ENCODE assay signal across 20 mouse cellular contexts in genomic region chr11:116869223-116869622, GRCm38 (mm10). TPM values are rescaled to one million over a fixed set of nuclear protein-coding genes. Genes with fewer than 3 reads are reported as not detected.
DNase-seq lines count a peak whose midpoint lies in the region; ATAC-seq and TF ChIP-seq lines count a peak whose summit lies in the region.
"Had no signal": no experiment of that assay in that cellular context is flagged by ENCODE, and none has a peak within 500 bp of the region (broad histone marks: within the 10 kb centered on the region; RNA-seq: fewer than 3 reads in every experiment).

No protein-coding gene starts in this region.

- H3K4me1 ChIP-seq in embryonic facial prominence, embryonic 12.5 days: no peaks in the 10 kb centered on the region
- H3K4me1 ChIP-seq in embryonic facial prominence, embryonic 10.5 days: no peaks in the 10 kb centered on the region
- H3K4me1 ChIP-seq in lung, embryonic 14.5 days (ENCODE audit: insufficient read depth): no peaks in the 10 kb centered on the region
- peaks cover 9% of the 10 kb centered on the region; the same call in 1 of the 2 replicates for H3K4me1 ChIP-seq in embryonic facial prominence, embryonic 13.5 days
- H3K4me1 ChIP-seq in midbrain, embryonic 15.5 days: no peaks in the 10 kb centered on the region
- H3K4me1 ChIP-seq: lung, embryonic 15.5 days; midbrain, embryonic 13.5 days; neural tube, embryonic 15.5 days had no signal

- H3K9me3 ChIP-seq in embryonic facial prominence, embryonic 12.5 days: no peaks in the 10 kb centered on the region
- no peaks in the 10 kb centered on the region for H3K9me3 ChIP-seq in embryonic facial prominence, embryonic 10.5 days
- no peaks in the 10 kb centered on the region for H3K9me3 ChIP-seq in lung, embryonic 14.5 days (ENCODE audit: low read depth, low read length)
- no peaks in the 10 kb centered on the region for H3K9me3 ChIP-seq in embryonic facial prominence, embryonic 13.5 days
- no peaks in the 10 kb centered on the region for H3K9me3 ChIP-seq in midbrain, embryonic 15.5 days
- H3K9me3 ChIP-seq: lung, embryonic 15.5 days; midbrain, embryonic 13.5 days; neural tube, embryonic 15.5 days had no signal

- no peak for DNase-seq in embryonic facial prominence, embryonic 10.5 days (ENCODE audit: low spot score)
- DNase-seq in lung, embryonic 14.5 days: peak; percentile 55
- DNase-seq in lung, postnatal 14 days: no peak
- DNase-seq: cerebellum, adult 18-20 months; gastrocnemius, postnatal 10 days; heart, postnatal 4 days; kidney, adult 8-10 months; kidney, postnatal 36 days; layer of hippocampus, adult 9-11 months; thymus, adult 18-20 months had no signal

- no peak overlapping the region for H3K4me2 ChIP-seq in embryonic facial prominence, embryonic 12.5 days (replicated peaks)
- no peak overlapping the region for H3K4me2 ChIP-seq in lung, embryonic 14.5 days
- no peak overlapping the region for H3K4me2 ChIP-seq in embryonic facial prominence, embryonic 13.5 days
- no peak overlapping the region for H3K4me2 ChIP-seq in midbrain, embryonic 15.5 days
- H3K4me2 ChIP-seq: lung, embryonic 15.5 days; midbrain, embryonic 13.5 days; neural tube, embryonic 15.5 days had no signal

- WGBS in embryonic facial prominence, embryonic 12.5 days: 77% methylated on average over 8 of the region's 8 CpGs
- WGBS in embryonic facial prominence, embryonic 10.5 days: 90% methylated on average over 8 of the region's 8 CpGs
- WGBS in lung, embryonic 14.5 days: 59% methylated on average over 8 of the region's 8 CpGs
- 77% methylated on average over 8 of the region's 8 CpGs for WGBS in embryonic facial prominence, embryonic 13.5 days
- 91% methylated on average over 8 of the region's 8 CpGs for WGBS in macrophage (ENCODE audit: missing documents)
- WGBS in midbrain, embryonic 15.5 days: 93% methylated on average over 8 of the region's 8 CpGs

- ATAC-seq in embryonic facial prominence, embryonic 12.5 days (ENCODE audit: insufficient number of reproducible peaks, insufficient read depth, low FRiP score, low TSS enrichment): no peak
- ATAC-seq in lung, embryonic 14.5 days (ENCODE audit: insufficient read depth): no peak
- 0 out of 2 replicates have a peak, but pooled peaks have one; percentile 43 for ATAC-seq in embryonic facial prominence, embryonic 13.5 days (ENCODE audit: insufficient number of reproducible peaks, insufficient read depth, low FRiP score, low TSS enrichment, low read depth)
- ATAC-seq in midbrain, embryonic 15.5 days (replicated peaks): no peak
- no peak for ATAC-seq in cerebellum, adult (ENCODE audit: insufficient number of reproducible peaks, low FRiP score, low TSS enrichment)
- ATAC-seq: CD4-positive, CD25-positive, alpha-beta regulatory T cell, adult 4 months; midbrain, embryonic 13.5 days had no signal

- H3K9ac ChIP-seq in embryonic facial prominence, embryonic 12.5 days: no peak overlapping the region
- H3K9ac ChIP-seq in lung, embryonic 14.5 days: no peak overlapping the region
- H3K9ac ChIP-seq in embryonic facial prominence, embryonic 13.5 days: no peak overlapping the region
- no peak overlapping the region for H3K9ac ChIP-seq in midbrain, embryonic 15.5 days
- H3K9ac ChIP-seq: lung, embryonic 15.5 days; midbrain, embryonic 13.5 days; neural tube, embryonic 15.5 days had no signal

- no peak overlapping the region for H3K4me3 ChIP-seq in embryonic facial prominence, embryonic 12.5 days
- H3K4me3 ChIP-seq in embryonic facial prominence, embryonic 10.5 days: no peak overlapping the region
- H3K4me3 ChIP-seq in lung, embryonic 14.5 days (ENCODE audit: low read depth, low read length): no peak overlapping the region
- no peak overlapping the region for H3K4me3 ChIP-seq in embryonic facial prominence, embryonic 13.5 days
- peak overlapping the region; percentile 31 for H3K4me3 ChIP-seq in macrophage (ENCODE audit: inconsistent target)
- H3K4me3 ChIP-seq in midbrain, embryonic 15.5 days: no peak overlapping the region
- H3K4me3 ChIP-seq: lung, embryonic 15.5 days; midbrain, embryonic 13.5 days; myocyte; neural tube, embryonic 15.5 days had no signal

- peaks cover 65% of the 10 kb centered on the region for H3K36me3 ChIP-seq in embryonic facial prominence, embryonic 12.5 days
- H3K36me3 ChIP-seq in embryonic facial prominence, embryonic 10.5 days (replicated peaks): peaks cover 71% of the 10 kb centered on the region
- peaks cover 60% of the 10 kb centered on the region for H3K36me3 ChIP-seq in lung, embryonic 14.5 days (ENCODE audit: insufficient read depth)
- H3K36me3 ChIP-seq in embryonic facial prominence, embryonic 13.5 days: peaks cover 73% of the 10 kb centered on the region
- peaks cover 61% of the 10 kb centered on the region for H3K36me3 ChIP-seq in macrophage (ENCODE audit: inconsistent target)
- H3K36me3 ChIP-seq in midbrain, embryonic 15.5 days (replicated peaks): peaks cover 18% of the 10 kb centered on the region

- no peak for TF ChIP-seq CTCF in lung, embryonic 14.5 days (IDR thresholded peaks at IDR 0.05; ENCODE audit: low read depth)

- H3K79me2 ChIP-seq in macrophage (ENCODE audit: inconsistent target): peaks cover 56% of the 10 kb centered on the region

- 0 out of 2 replicates have a peak overlapping the region, but pooled peaks have one; percentile 11 for H3K27ac ChIP-seq in embryonic facial prominence, embryonic 12.5 days
- no peak overlapping the region for H3K27ac ChIP-seq in embryonic facial prominence, embryonic 10.5 days (replicated peaks)
- H3K27ac ChIP-seq in lung, embryonic 14.5 days (ENCODE audit: low read depth): no peak overlapping the region
- H3K27ac ChIP-seq in embryonic facial prominence, embryonic 13.5 days: 0 out of 2 replicates have a peak overlapping the region, but pooled peaks have one; percentile 28
- H3K27ac ChIP-seq in macrophage: peak overlapping the region; percentile 97
- no peak overlapping the region for H3K27ac ChIP-seq in midbrain, embryonic 15.5 days
- H3K27ac ChIP-seq: lung, embryonic 15.5 days; midbrain, embryonic 13.5 days; neural tube, embryonic 15.5 days had no signal

- no peaks in the 10 kb centered on the region for H3K27me3 ChIP-seq in embryonic facial prominence, embryonic 12.5 days
- no peaks in the 10 kb centered on the region for H3K27me3 ChIP-seq in embryonic facial prominence, embryonic 10.5 days (replicated peaks; ENCODE audit: low read depth, poor library complexity, severe bottlenecking)
- H3K27me3 ChIP-seq in lung, embryonic 14.5 days (ENCODE audit: insufficient read depth, low read length): no peaks in the 10 kb centered on the region
- H3K27me3 ChIP-seq in embryonic facial prominence, embryonic 13.5 days: no peaks in the 10 kb centered on the region
- no peaks in the 10 kb centered on the region for H3K27me3 ChIP-seq in midbrain, embryonic 15.5 days (replicated peaks)
- H3K27me3 ChIP-seq: lung, embryonic 15.5 days; midbrain, embryonic 13.5 days; neural tube, embryonic 15.5 days had no signal

RNA-seq across cellular contexts. Expression of gene Srsf2, which starts 16.3 kb away (rescaled TPM):
- polyA plus RNA-seq in embryonic facial prominence, embryonic 12.5 days (2016; fragmentation: Nextera tagmentation; extraction: Ambion mirVana): 915 and 968 TPM in 2 replicates
- polyA plus RNA-seq in embryonic facial prominence, embryonic 10.5 days (2016; fragmentation: Nextera tagmentation; extraction: Ambion mirVana): 890 and 902 TPM in 2 replicates
- polyA plus RNA-seq in lung, embryonic 14.5 days (2014; fragmentation: Nextera tagmentation; extraction: Ambion mirVana): 1,038 and 1,045 TPM in 2 replicates
- polyA plus RNA-seq in embryonic facial prominence, embryonic 13.5 days (2015; fragmentation: Nextera tagmentation; extraction: Ambion mirVana): 784 and 830 TPM in 2 replicates
- 1,000 to 10,000 TPM in 1 of 26 experiments, 100 to 1,000 TPM in 25; 145 to 1,072 (median 478) TPM for total RNA-seq in macrophage (2018; cell fraction: chromatin; rRNA removed)
- total RNA-seq in macrophage (2018; cell fraction: cytosol; rRNA removed): 100 to 1,000 TPM; 106 to 202 (median 158) TPM
- 100 to 1,000 TPM; 151 to 994 (median 359) TPM for total RNA-seq in macrophage (2018; cell fraction: nucleus; rRNA removed)
- 176 to 306 TPM (median 187 TPM) in 3 replicates for polyA plus RNA-seq in macrophage (2018)
- polyA plus RNA-seq in midbrain, embryonic 15.5 days (2015; fragmentation: Nextera tagmentation; extraction: Ambion mirVana): 535 and 551 TPM in 2 replicates

RNA-seq across cellular contexts. Expression of gene Mfsd11, which starts 17.0 kb away (rescaled TPM):
- 47.8 and 51.2 TPM in 2 replicates for polyA plus RNA-seq in embryonic facial prominence, embryonic 12.5 days (2016; fragmentation: Nextera tagmentation; extraction: Ambion mirVana)
- polyA plus RNA-seq in embryonic facial prominence, embryonic 10.5 days (2016; fragmentation: Nextera tagmentation; extraction: Ambion mirVana): 23.8 and 26.8 TPM in 2 replicates
- 31.8 and 36.7 TPM in 2 replicates for polyA plus RNA-seq in lung, embryonic 14.5 days (2014; fragmentation: Nextera tagmentation; extraction: Ambion mirVana)
- 42.6 and 45.6 TPM in 2 replicates for polyA plus RNA-seq in embryonic facial prominence, embryonic 13.5 days (2015; fragmentation: Nextera tagmentation; extraction: Ambion mirVana)
- 100 to 1,000 TPM in 12 of 26 experiments, 10 to 100 TPM in 14; 23.7 to 296 (median 94.4) TPM for total RNA-seq in macrophage (2018; cell fraction: chromatin; rRNA removed)
- 100 to 1,000 TPM in 24 of 26 experiments, 10 to 100 TPM in 2; 90.2 to 220 (median 154) TPM for total RNA-seq in macrophage (2018; cell fraction: cytosol; rRNA removed)
- 100 to 1,000 TPM in 22 of 26 experiments, 10 to 100 TPM in 4; 26.4 to 272 (median 148) TPM for total RNA-seq in macrophage (2018; cell fraction: nucleus; rRNA removed)
- polyA plus RNA-seq in macrophage (2018): 105 to 174 TPM (median 118 TPM) in 3 replicates
- 51.5 and 51.8 TPM in 2 replicates for polyA plus RNA-seq in midbrain, embryonic 15.5 days (2015; fragmentation: Nextera tagmentation; extraction: Ambion mirVana)

RNA-seq across cellular contexts. Expression of gene Jmjd6, which starts 26.0 kb away (rescaled TPM):
- 79.2 and 80.5 TPM in 2 replicates for polyA plus RNA-seq in embryonic facial prominence, embryonic 12.5 days (2016; fragmentation: Nextera tagmentation; extraction: Ambion mirVana)
- 88.3 and 97.5 TPM in 2 replicates for polyA plus RNA-seq in embryonic facial prominence, embryonic 10.5 days (2016; fragmentation: Nextera tagmentation; extraction: Ambion mirVana)
- polyA plus RNA-seq in lung, embryonic 14.5 days (2014; fragmentation: Nextera tagmentation; extraction: Ambion mirVana): 61.2 and 66.3 TPM in 2 replicates
- 73.4 and 77.7 TPM in 2 replicates for polyA plus RNA-seq in embryonic facial prominence, embryonic 13.5 days (2015; fragmentation: Nextera tagmentation; extraction: Ambion mirVana)
- total RNA-seq in macrophage (2018; cell fraction: chromatin; rRNA removed): 10 to 100 TPM in 25 of 26 experiments, 1 to 10 TPM in 1; 8.9 to 67.5 (median 36.3) TPM
- 10 to 100 TPM; 11.3 to 25.6 (median 19.8) TPM for total RNA-seq in macrophage (2018; cell fraction: cytosol; rRNA removed)
- total RNA-seq in macrophage (2018; cell fraction: nucleus; rRNA removed): 10 to 100 TPM; 13.7 to 59.6 (median 24.8) TPM
- 19.8 to 25.1 TPM (median 21.8 TPM) in 3 replicates for polyA plus RNA-seq in macrophage (2018)
- 73.8 and 75.1 TPM in 2 replicates for polyA plus RNA-seq in midbrain, embryonic 15.5 days (2015; fragmentation: Nextera tagmentation; extraction: Ambion mirVana)

RNA-seq across cellular contexts. Expression of gene Mettl23, which starts 26.1 kb away (rescaled TPM):
- 63.7 and 71.2 TPM in 2 replicates for polyA plus RNA-seq in embryonic facial prominence, embryonic 12.5 days (2016; fragmentation: Nextera tagmentation; extraction: Ambion mirVana)
- polyA plus RNA-seq in embryonic facial prominence, embryonic 10.5 days (2016; fragmentation: Nextera tagmentation; extraction: Ambion mirVana): 56.9 and 58.1 TPM in 2 replicates
- polyA plus RNA-seq in lung, embryonic 14.5 days (2014; fragmentation: Nextera tagmentation; extraction: Ambion mirVana): 58.3 and 62.2 TPM in 2 replicates
- polyA plus RNA-seq in embryonic facial prominence, embryonic 13.5 days (2015; fragmentation: Nextera tagmentation; extraction: Ambion mirVana): 78.6 and 84.4 TPM in 2 replicates
- 10 to 100 TPM in 10 of 26 experiments, 1 to 10 TPM in 16; 1.5 to 20.7 (median 6.8) TPM for total RNA-seq in macrophage (2018; cell fraction: chromatin; rRNA removed)
- 10 to 100 TPM; 10.5 to 17.5 (median 13.8) TPM for total RNA-seq in macrophage (2018; cell fraction: cytosol; rRNA removed)
- total RNA-seq in macrophage (2018; cell fraction: nucleus; rRNA removed): 10 to 100 TPM in 11 of 26 experiments, 1 to 10 TPM in 15; 2.5 to 24.4 (median 8.3) TPM
- 12.5 to 17.0 TPM (median 16.0 TPM) in 3 replicates for polyA plus RNA-seq in macrophage (2018)
- 63.9 and 64.6 TPM in 2 replicates for polyA plus RNA-seq in midbrain, embryonic 15.5 days (2015; fragmentation: Nextera tagmentation; extraction: Ambion mirVana)

RNA-seq across cellular contexts. Expression of gene Mxra7, which starts 41.4 kb away (rescaled TPM):
- 31.7 and 34.1 TPM in 2 replicates for polyA plus RNA-seq in embryonic facial prominence, embryonic 12.5 days (2016; fragmentation: Nextera tagmentation; extraction: Ambion mirVana)
- polyA plus RNA-seq in embryonic facial prominence, embryonic 10.5 days (2016; fragmentation: Nextera tagmentation; extraction: Ambion mirVana): 18.1 and 23.2 TPM in 2 replicates
- polyA plus RNA-seq in lung, embryonic 14.5 days (2014; fragmentation: Nextera tagmentation; extraction: Ambion mirVana): 13.7 and 15.9 TPM in 2 replicates
- polyA plus RNA-seq in embryonic facial prominence, embryonic 13.5 days (2015; fragmentation: Nextera tagmentation; extraction: Ambion mirVana): 19.6 and 19.7 TPM in 2 replicates
- 1 to 10 TPM in 1 of 26 experiments, not detected in 25; 5.3 TPM for total RNA-seq in macrophage (2018; cell fraction: chromatin; rRNA removed)
- under 1 TPM in 9 of 26 experiments, not detected in 17; 0.07 to 0.22 (median 0.09) TPM for total RNA-seq in macrophage (2018; cell fraction: cytosol; rRNA removed)
- total RNA-seq in macrophage (2018; cell fraction: nucleus; rRNA removed): 1 to 10 TPM in 1 of 26 experiments, not detected in 25; 2.3 TPM
- not detected in 3 replicates for polyA plus RNA-seq in macrophage (2018)
- polyA plus RNA-seq in midbrain, embryonic 15.5 days (2015; fragmentation: Nextera tagmentation; extraction: Ambion mirVana): 25.1 and 26.9 TPM in 2 replicates
- polyA plus RNA-seq: CD4-positive, CD25-positive, alpha-beta regulatory T cell, adult 4 months had no signal

Comparison
In these comparisons a context has a peak if more than half of its experiments do, and no peak if none do; other contexts are left out.
1. H3K27ac ChIP-seq: peak in embryonic facial prominence, embryonic 12.5 days (single experiment), embryonic facial prominence, embryonic 13.5 days (single experiment) and macrophage (single experiment); none in embryonic facial prominence, embryonic 10.5 days (single experiment), lung, embryonic 14.5 days (single experiment) and midbrain, embryonic 15.5 days (single experiment).